Mouse (Mus musculus) Patski (cell line): ENCODE data around the gene Dlgap4. TPM values are rescaled to one million over a fixed set of nuclear protein-coding genes. Genes with fewer than 3 reads are reported as not detected.

Source experiments
- ATAC-seq: fragments of 100-300 bp; one replicate; pipeline ENCODE4 v1.8.0; 2021
- CTCF ChIA-PET: fragments of 350-600 bp; sonication (Branson Sonifier 250); formaldehyde crosslinking; loops from one replicate; lab custom pipeline; 2022; ENCODE audit warnings: inconsistent platforms; lab: Charles Lee
- POLR2A ChIA-PET: fragments of 350-600 bp; sonication (Branson Sonifier 250); formaldehyde crosslinking; loops from one replicate; lab custom pipeline; 2022; ENCODE audit warnings: antibody characterized with exemption, inconsistent platforms; lab: Charles Lee
- DNase-seq: peaks from one replicate; pipeline ENCODE4 v3.0.0-alpha.2; 2011; ENCODE audit warnings: low read depth, low spot score
- H3K27me3 ChIP-seq: fragments of 371-371 bp; one replicate; pipeline ENCODE4 v1.5.1; 2021
- CTCF ChIP-seq: fragments of 100-300 bp; IDR thresholded peaks from one replicate; pipeline ENCODE4 v1.5.1; 2021
- in situ Hi-C: fragments of 300-500 bp; cut with MboI; formaldehyde crosslinking; loops from 3 replicates; pipeline ENCODE4 v1.11.1; 2018; ENCODE audit warnings: low pct_unique_long_range_greater_than_20kb, mixed read lengths
- polyA plus RNA-seq: library from polyadenylated mRNA; unstranded; gene quantifications from one replicate; pipeline ENCODE4 v1.2.3, GENCODE M21; 2021

Dlgap4 gene
- 44.7 TPM for polyA plus RNA-seq

DNA sequence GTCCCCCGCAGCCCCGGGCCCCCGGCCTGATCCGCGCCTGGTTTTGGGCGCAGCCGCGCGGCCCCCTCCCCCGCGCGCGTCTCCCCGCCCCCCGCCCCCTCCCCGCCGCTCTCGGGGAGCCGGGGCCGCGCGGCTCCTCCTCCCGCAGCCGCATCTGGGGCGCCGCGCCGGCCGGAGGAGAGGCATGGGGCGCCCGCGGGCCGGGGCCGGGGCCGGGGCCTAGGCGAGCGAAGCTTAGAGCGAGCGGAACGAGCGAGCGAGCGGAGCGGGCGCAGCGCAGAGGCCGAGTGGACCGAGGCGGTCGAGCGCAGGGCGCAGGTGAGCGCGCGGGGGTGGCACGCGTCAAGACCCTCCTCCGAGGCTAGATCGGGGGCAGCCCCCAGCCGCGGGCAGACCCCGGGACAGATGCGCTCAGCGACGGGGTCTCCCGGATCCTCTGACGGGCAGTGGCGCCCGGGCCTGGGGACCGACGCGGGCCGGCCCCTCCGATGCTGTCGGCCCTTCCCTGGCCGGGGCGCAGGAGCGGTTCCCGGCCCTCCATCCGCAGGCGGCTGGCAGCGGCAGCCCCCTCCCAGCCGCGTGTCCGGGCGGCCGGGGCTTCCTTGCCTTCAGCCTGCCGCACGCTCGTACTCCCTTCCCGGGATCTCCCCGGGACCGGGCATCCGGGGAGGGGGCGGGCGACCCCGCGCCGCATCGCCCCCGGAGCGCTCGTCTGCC, at the start of gene Dlgap4:
Dlgap4 (plus strand) TSS at position 165 of the 717 bp plus-strand sequence.
- H3K27me3 ChIP-seq, result peaks cover 47% of the 10 kb centered on the region
- ChIA-PET CTCF (no interaction called here), POLR2A (interaction anchor here (0.7 kb wide), 1 partner anchor 22 kb away, joined by 5 read pairs; no protein-coding TSS in a partner anchor)
- no peak for TF ChIP-seq CTCF
- DNase-seq (no peak), ATAC-seq (peak; percentile 22)
- in situ Hi-C loops, result no loop called here

DNA sequence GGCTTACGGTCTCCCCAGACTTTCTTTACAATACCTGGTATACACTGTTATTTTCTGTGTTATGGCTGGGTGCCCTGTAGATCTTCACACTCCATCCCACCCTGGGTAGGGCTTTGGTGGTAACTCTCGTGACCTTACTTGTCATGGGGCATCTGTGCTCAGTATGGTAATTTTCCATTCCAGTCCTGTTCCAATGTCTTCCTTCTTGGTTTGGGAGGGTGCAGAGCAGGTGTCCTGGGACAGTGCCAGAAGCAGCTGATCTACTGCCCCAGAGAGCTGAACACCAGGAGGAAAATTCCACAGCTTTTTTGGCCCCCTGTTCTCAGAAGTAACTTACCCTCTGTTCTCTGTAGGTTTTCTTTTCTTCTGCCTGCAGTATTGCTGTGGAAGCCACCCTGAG, 47.0 kb upstream of the Dlgap4 start:
- ChIA-PET POLR2A (no interaction called here), CTCF (interaction anchor here (1.8 kb wide), 1 partner anchor 10 kb away, joined by 5 read pairs; no protein-coding TSS in a partner anchor)
- no peak for DNase-seq
- H3K27me3 ChIP-seq, result no peaks in the 10 kb centered on the region
- in situ Hi-C loops, result no loop called here
- TF ChIP-seq CTCF, result no peak
- ATAC-seq, result no peak

DNA sequence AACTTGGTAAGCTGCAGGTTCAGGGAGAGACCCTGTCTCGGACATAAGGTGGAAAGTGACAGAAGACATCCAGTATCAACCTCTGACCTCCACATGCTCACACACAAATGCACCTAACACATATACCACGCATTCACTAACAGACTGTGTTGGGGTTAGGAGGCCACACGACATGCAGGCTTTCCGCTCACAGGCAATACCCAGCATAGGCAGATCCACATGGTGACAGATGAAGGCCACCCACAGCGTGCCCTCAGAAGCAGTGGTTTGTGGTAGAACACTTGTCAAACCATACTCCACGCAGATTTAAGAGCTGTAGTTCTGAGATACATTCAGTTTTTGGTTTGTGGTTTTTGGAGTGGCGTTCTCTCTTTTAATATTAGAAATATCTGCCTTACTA, 44.9 kb upstream of the Dlgap4 start:
- DNase-seq (no peak), ATAC-seq (no peak)
- no peaks in the 10 kb centered on the region for H3K27me3 ChIP-seq
- in situ Hi-C loops, result no loop called here
- POLR2A ChIA-PET, result no interaction called here
- CTCF ChIA-PET, result interaction anchor here (1.4 kb wide), 1 partner anchor 53 kb away, joined by 3 read pairs; no protein-coding TSS in a partner anchor
- no peak for TF ChIP-seq CTCF

DNA sequence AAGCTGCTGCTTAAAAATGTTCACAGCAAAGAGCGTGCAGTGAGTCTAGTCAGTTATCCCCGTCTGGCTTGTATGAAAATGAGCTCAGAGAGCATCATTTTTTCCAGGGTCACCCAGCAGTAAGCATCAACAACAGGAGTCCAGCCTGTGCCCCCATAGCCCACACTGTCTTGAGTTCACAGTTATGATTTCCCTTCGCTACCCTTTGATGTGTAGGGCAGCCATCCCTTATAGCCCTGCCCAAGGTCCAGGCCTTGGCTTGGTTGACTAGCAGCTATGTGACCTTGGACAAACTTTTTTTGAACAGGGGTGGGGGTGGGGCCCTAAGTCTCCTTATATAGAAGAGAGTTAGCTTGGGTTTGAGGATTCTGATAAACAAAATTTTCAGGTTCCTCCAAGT, 44.2 kb upstream of the Dlgap4 start:
- no peak for TF ChIP-seq CTCF
- ATAC-seq (no peak), DNase-seq (no peak)
- in situ Hi-C loops, result no loop called here
- CTCF ChIA-PET, result interaction anchor here (1.4 kb wide), 1 partner anchor 53 kb away, joined by 3 read pairs; no protein-coding TSS in a partner anchor
- H3K27me3 ChIP-seq, result no peaks in the 10 kb centered on the region
- POLR2A ChIA-PET, result no interaction called here

DNA sequence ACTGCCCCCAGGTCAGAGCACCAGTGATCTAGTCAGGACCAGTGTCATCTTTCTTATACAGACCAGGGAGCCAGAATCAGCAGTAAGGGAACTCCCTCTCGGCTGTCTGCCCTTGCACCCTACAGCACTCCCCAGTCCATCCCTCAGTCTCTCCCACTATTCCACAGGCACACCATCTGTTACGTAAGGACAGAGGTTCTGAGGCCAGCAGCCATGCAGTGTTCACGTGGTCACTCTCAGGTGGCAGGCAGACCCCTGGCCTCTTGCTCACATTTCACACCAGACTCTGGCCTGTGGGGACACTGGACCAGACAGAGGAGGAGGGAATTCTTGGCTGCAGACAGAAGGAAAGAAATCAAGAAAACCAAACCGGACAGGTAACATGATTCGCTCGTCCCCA, 42.0 kb upstream of the Dlgap4 start:
- ChIA-PET CTCF (no interaction called here), POLR2A (no interaction called here)
- in situ Hi-C loops, result no loop called here
- DNase-seq (no peak), ATAC-seq (no peak)
- H3K27me3 ChIP-seq, result no peaks in the 10 kb centered on the region
- no peak for TF ChIP-seq CTCF

DNA sequence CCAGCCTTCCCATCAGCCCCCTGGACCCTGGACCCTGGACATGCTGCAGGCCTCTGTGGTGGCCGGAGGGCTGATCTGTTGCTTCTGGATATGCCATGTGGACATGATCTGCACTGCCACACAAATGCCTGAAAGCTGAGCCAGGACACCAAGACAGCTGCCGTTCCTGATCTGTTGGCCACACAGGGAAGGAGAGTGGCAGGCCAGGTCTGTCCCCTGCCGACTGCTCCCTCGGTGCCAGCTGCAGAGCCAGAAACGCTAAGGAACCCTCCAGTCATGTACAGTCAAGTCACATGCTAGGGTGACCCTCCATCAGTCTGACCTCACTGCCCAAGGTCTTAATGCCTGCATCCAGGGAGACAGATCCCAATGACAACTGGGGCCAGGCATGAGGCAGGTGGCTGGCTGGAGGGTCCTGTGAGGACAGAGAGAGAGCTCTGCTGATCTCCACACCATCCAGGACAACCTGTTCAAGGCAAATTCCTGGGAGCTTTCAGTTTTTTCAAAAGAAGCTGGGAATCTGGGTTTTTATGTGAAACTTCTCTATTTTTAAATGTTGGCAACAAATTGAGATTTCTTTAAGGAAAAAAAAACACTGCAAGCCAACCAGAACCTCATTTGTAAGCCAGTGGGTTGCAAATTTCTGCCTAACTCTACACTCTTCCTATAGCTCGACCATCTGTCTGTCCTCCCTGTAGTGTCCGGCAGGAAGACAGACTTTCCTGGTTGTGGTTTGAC, 36.5 kb upstream of the Dlgap4 start:
- H3K27me3 ChIP-seq, result peaks cover 5% of the 10 kb centered on the region
- CTCF ChIA-PET, result no interaction called here
- ATAC-seq (no peak), DNase-seq (no peak)
- in situ Hi-C loops, result no loop called here
- POLR2A ChIA-PET, result no interaction called here
- TF ChIP-seq CTCF, result no peak

DNA sequence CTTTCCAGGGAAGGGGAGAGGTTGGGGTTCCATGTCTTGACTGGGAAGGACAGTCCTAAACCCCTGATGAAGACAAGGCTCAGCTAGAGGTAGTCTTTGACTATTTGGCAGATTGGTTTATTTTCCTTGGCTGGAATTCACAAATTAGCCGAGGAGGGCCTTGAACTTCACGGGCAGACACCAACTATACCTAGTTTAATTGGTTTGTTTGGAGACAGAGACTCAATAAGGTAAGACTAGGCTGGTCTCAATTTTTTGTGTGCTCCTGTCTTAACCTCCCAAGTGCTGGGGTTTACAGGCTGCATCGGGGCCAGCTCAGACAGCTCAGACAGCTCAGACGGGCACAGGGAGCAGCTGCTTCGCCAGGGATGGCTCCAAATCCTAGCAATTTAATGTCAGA, 33.0 kb upstream of the Dlgap4 start:
- TF ChIP-seq CTCF, result no peak
- DNase-seq, result no peak

DNA sequence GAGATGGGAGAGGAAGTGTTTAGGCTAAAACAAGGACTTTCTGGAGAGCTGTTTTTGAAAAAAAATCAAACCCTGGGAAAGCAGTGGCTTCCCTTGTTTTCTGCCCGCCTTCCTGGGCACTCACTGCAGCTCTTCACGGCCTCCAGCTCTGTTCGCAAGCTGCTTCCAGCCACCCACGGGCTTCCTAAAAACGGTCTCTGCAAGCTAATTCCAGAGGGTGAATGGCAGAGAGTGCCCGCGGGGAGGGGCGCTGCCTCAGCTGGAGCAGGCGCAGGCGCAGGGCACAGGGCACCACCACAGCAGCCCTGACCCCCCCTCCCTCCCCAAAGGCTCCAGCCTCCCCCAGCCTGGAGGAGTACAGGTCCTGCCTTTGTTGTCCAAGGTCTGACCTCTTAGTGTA, 32.3 kb upstream of the Dlgap4 start:
- ChIA-PET POLR2A (no interaction called here), CTCF (no interaction called here)
- ATAC-seq (no peak), DNase-seq (no peak)
- in situ Hi-C loops, result no loop called here
- TF ChIP-seq CTCF, result no peak
- H3K27me3 ChIP-seq, result peaks cover 10% of the 10 kb centered on the region

More for the DNA sequence above, 33.0 kb upstream of the Dlgap4 start:
- in situ Hi-C loops, result no loop called here
- ChIA-PET CTCF (no interaction called here), POLR2A (no interaction called here)
- H3K27me3 ChIP-seq, result peaks cover 10% of the 10 kb centered on the region
- no peak for ATAC-seq

DNA sequence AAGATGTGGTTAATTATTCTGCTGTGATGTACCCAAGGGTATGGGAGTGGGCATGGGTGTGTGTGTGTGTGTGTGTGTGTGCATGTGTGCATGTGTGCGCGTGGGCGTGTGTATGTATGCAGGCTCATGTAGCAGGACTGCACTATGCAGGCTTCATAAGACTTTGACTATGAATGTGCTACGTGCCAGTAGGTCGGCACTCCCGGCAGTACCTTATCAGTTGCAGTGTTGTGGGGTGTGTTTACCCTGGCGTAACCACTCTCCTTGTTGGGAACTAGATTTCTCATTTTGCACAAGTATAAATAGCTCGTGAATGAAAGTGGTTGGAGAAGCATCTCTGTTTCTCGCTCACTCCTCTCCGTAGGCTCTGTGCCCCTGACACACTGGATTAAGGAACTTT, 30.6 kb upstream of the Dlgap4 start:
- POLR2A ChIA-PET, result no interaction called here
- no peak for TF ChIP-seq CTCF
- H3K27me3 ChIP-seq, result peaks cover 10% of the 10 kb centered on the region
- in situ Hi-C loops, result no loop called here
- no peak for DNase-seq
- CTCF ChIA-PET, result no interaction called here
- ATAC-seq, result no peak

DNA sequence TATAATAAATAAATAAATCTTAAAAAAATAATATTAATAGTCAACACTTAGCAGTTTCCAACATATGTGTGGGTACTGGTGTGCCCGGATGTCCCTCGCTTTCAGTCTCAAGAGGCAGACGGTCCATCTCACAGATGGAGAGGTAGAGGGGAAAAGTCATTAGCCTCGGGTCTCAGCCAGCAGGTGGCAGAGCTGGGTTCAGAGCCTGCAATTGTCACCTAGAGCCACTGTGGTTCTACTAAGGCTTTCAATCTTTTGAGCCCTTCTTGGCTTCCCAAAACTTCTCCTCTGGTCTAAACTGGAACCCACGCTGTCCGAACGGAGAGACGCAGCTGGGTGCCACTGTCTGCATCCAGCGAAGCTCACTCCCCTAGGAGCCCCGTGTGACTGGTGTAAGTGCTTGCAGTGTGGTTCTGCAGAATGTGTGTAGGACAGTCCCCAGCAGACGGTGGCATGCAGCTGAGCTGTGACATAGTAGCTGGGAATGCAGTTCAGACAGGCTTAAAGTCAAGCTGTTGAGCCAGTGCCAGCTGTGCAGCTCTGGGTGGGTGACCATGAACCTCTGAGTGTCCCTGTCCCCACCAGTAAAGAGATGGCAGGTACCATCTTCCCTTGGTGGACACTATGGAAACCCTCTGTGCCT, 29.2 kb upstream of the Dlgap4 start:
- in situ Hi-C loops, result no loop called here
- ATAC-seq, result no peak
- ChIA-PET CTCF (no interaction called here), POLR2A (interaction anchor here (0.9 kb wide), 1 partner anchor 38 kb away, joined by 3 read pairs; no protein-coding TSS in a partner anchor)
- no peak for DNase-seq
- TF ChIP-seq CTCF, result no peak
- peaks cover 10% of the 10 kb centered on the region for H3K27me3 ChIP-seq
